Mouse (Mus musculus) lung, adult 18-20 months (tissue): ENCODE results near the gene Axl.

Experiments used
- DNase-seq, 2 experiments: peaks; one replicate each; pipeline ENCODE4 v3.0.0; 2022; ENCODE audit warnings: mixed read lengths in 2 of 2

Gene Axl

GRCm38 (mm10) chr7:25788220-25789128 is at the start of gene Axl:
Axl (minus strand) TSS chr7:25788705.
- peak; percentile 69 to 71 for DNase-seq

GRCm38 (mm10) chr7:25835188-25835891 is 46.8 kb upstream of the Axl start:
- DNase-seq = no peak

GRCm38 (mm10) chr7:25831557-25832530 is 43.3 kb upstream of the Axl start:
- DNase-seq = no peak

GRCm38 (mm10) chr7:25830251-25830650 is 41.7 kb upstream of the Axl start:
- DNase-seq = no peak

- peak; percentile 74 to 79 for DNase-seq
These were observed 38.7 kb upstream of the Axl start for GRCm38 (mm10) chr7:25827199-25827598.

- DNase-seq = no peak
These were observed 37.5 kb upstream of the Axl start for GRCm38 (mm10) chr7:25826029-25826428.

GRCm38 (mm10) chr7:25825043-25825442 is 36.5 kb upstream of the Axl start:
- DNase-seq = no peak

GRCm38 (mm10) chr7:25816241-25816919 is 27.9 kb upstream of the Axl start, which contains the start of gene Cyp2s1:
Cyp2s1 (minus strand) TSS chr7:25816913.
- peak; percentile 78 to 85 for DNase-seq

GRCm38 (mm10) chr7:25815571-25815970 is 27.1 kb upstream of the Axl start:
- no peak for DNase-seq

- DNase-seq = no peak
These were observed 26.2 kb upstream of the Axl start for GRCm38 (mm10) chr7:25814711-25815110.

- no peak for DNase-seq
These were observed 23.7 kb upstream of the Axl start for GRCm38 (mm10) chr7:25812195-25812594.

GRCm38 (mm10) chr7:25811716-25812115 is 23.2 kb upstream of the Axl start:
- no peak for DNase-seq

- DNase-seq = peak; percentile 54 to 81
These were observed 17.3 kb upstream of the Axl start for GRCm38 (mm10) chr7:25805631-25806343.

GRCm38 (mm10) chr7:25804792-25805191 is 16.3 kb upstream of the Axl start:
- DNase-seq = no peak

- no peak for DNase-seq
These were observed 15.0 kb upstream of the Axl start for GRCm38 (mm10) chr7:25803460-25803859.

GRCm38 (mm10) chr7:25802241-25803125 is 14.0 kb upstream of the Axl start:
- DNase-seq = peak; percentile 71 to 76

GRCm38 (mm10) chr7:25801031-25801430 is 12.5 kb upstream of the Axl start:
- no peak for DNase-seq

- DNase-seq = no peak
These were observed 10.9 kb upstream of the Axl start for GRCm38 (mm10) chr7:25799369-25799768.

GRCm38 (mm10) chr7:25798540-25798939 is 10.0 kb upstream of the Axl start:
- no peak for DNase-seq

GRCm38 (mm10) chr7:25794775-25795174 is 6.3 kb upstream of the Axl start:
- DNase-seq = no peak
